Mouse (Mus musculus): ENCODE results near the gene Gmfb.

GRCm38 (mm10) chr14:46821873-46822716, at the start of gene Gmfb:
- TF ChIP-seq CTCF (conservative IDR thresholded peaks at IDR 0.05; ENCODE audit: low read length), result no peak
- no peak for TF ChIP-seq POU5F1 (IDR thresholded peaks at IDR 0.05; ENCODE audit: borderline replicate concordance, low read length)
